Mouse (Mus musculus): ENCODE measurements around the gene Slc22a17. TPM values are rescaled to one million over a fixed set of nuclear protein-coding genes. Genes with fewer than 3 reads are reported as not detected.

Slc22a17 gene
- polyA plus RNA-seq, 2 experiments: 57.9 to 403 TPM

DNA sequence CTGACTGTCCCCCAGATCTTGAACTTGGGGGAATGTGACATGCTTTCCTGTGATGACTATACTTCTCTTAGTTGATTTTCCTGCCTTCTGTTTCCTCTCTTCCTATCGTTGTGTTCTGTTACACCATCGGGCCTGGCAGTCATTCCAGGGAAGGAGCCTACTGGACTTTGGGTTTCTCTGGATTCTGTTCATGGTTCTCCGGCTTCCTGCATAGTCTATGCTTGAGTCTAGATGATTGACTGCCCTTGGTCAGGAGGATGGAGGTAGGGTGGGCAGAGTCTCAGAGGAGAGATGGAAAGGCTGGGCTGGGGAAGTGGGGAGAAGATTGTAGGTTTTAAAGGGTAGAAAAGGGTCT lies 27.2 kb upstream of the Slc22a17 start:
- Histone ChIP-seq H3K27ac (replicated peaks; ENCODE audit: low read depth, low read length) (no peak overlapping the region), H3K4me3 (replicated peaks; ENCODE audit: low read length) (no peak overlapping the region), H3K4me1 (ENCODE audit: control insufficient read depth, insufficient read depth, low read length) (peaks cover 13% of the 10 kb centered on the region), H3K9me3 (ENCODE audit: control insufficient read depth, low read length) (no peaks in the 10 kb centered on the region), H3K9ac (ENCODE audit: low read depth, low read length, severe bottlenecking) (no peak overlapping the region), H3K36me3 (ENCODE audit: control insufficient read depth, insufficient read depth, low read length) (no peaks in the 10 kb centered on the region), H3K27me3 (ENCODE audit: control insufficient read depth, insufficient read depth, low read length) (no peaks in the 10 kb centered on the region), H3K4me2 (replicated peaks; ENCODE audit: low read depth, low read length, severe bottlenecking) (no peak overlapping the region)
- DNase-seq (ENCODE audit: low spot score): no peak
- WGBS: 74% methylated on average over 3 of the region's 3 CpGs
- TF ChIP-seq POLR2A (IDR thresholded peaks at IDR 0.05; ENCODE audit: borderline replicate concordance, extremely low read depth, insufficient read depth, insufficient read length): no peak
- ATAC-seq (ENCODE audit: low FRiP score, low read depth): no peak

DNA sequence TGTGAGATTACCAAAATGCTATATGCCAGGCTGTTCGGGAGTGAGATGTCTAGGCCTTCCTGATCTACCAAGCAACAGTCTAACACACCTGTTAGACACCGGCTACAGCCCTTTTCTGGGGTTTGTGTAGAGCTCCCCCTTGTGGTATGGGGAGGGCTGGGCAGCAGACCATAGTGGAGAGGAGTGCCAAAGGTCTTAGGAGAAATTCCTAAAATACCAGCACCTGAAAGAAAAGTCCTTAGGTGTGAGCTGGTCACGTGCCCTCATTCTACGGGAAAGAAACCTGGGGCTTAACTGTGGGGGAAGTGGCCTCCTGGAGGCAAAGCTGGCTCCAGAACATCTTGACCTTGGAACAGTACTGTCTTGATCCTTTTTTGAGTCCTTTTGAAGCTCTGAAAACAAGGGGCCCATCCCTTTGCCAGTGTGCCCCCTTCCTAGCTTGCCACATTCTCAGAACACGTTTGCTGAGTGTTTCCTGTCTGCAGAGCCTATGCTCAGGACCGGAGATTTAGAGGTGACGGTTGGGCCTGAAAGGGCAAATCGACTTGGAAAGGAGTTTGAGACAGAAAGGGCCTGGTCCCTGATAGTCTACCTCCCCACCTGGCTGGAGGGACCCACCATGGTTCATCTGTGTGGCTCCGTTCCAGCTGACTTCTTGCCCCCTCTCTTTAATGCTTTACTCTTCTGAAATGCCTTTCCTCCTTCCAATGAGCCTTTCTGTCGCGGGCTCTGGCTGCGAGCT lies 26.7 kb upstream of the Slc22a17 start:
- Histone ChIP-seq H3K36me3 (ENCODE audit: control insufficient read depth, insufficient read depth, low read length) (no peaks in the 10 kb centered on the region), H3K4me3 (replicated peaks; ENCODE audit: low read length) (no peak overlapping the region), H3K27ac (replicated peaks; ENCODE audit: low read depth, low read length) (no peak overlapping the region), H3K9me3 (ENCODE audit: control insufficient read depth, low read length) (no peaks in the 10 kb centered on the region), H3K9ac (ENCODE audit: low read depth, low read length, severe bottlenecking) (no peak overlapping the region), H3K4me2 (replicated peaks; ENCODE audit: low read depth, low read length, severe bottlenecking) (no peak overlapping the region), H3K4me1 (ENCODE audit: control insufficient read depth, insufficient read depth, low read length) (peaks cover 13% of the 10 kb centered on the region), H3K27me3 (ENCODE audit: control insufficient read depth, insufficient read depth, low read length) (no peaks in the 10 kb centered on the region)
- DNase-seq (ENCODE audit: low spot score) (peak; percentile 57), ATAC-seq (ENCODE audit: low FRiP score, low read depth) (peak; percentile 62)
- TF ChIP-seq POLR2A (IDR thresholded peaks at IDR 0.05; ENCODE audit: borderline replicate concordance, extremely low read depth, insufficient read depth, insufficient read length): no peak
- 51% methylated on average over 12 of the region's 12 CpGs for WGBS

DNA sequence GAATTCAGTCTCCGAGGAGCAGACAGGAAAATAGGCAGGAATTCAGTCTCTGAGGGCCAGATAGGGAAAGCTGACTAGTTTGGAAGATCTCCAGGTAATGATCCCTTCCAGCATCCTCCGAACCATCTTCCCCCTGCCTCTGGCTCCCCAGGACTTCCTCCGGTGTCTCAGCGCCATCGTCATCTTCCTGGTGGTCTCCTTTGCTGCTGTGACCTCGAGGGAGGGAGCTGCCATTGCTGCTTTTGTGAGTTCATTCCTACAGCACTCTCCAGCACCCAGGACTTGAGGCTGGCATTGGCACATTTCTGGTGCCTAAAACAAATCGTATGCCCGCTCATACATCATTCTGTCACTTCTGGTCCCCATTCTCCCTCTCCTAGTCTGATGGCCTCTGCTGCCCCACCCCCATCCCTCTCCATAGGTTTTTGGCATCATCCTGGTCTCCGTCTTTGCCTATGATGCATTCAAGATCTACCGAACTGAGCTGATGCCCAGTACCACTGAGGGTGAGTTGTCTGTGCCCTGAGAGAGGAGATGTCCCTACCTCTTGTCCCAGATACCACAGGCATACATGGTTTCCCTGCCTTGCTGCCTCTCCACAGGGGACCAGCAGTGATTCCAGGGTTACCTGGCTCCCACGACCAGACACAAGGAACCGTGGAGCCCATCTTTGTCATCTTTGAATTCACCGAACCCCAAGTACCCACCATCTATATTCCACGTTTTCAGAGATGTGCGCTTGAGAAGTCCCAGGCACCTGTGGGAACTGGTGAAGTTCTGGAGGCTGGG lies 25.7 kb upstream of the Slc22a17 start:
- no peak for ATAC-seq (ENCODE audit: low FRiP score, low read depth)
- H3K4me3 ChIP-seq (replicated peaks; ENCODE audit: low read length): no peak overlapping the region
- no peak overlapping the region for H3K9ac ChIP-seq (ENCODE audit: low read depth, low read length, severe bottlenecking)
- H3K4me2 ChIP-seq (replicated peaks; ENCODE audit: low read depth, low read length, severe bottlenecking): no peak overlapping the region
- peaks cover 13% of the 10 kb centered on the region for H3K4me1 ChIP-seq (ENCODE audit: control insufficient read depth, insufficient read depth, low read length)
- H3K36me3 ChIP-seq (ENCODE audit: control insufficient read depth, insufficient read depth, low read length): no peaks in the 10 kb centered on the region
- no peak for DNase-seq (ENCODE audit: low spot score)
- TF ChIP-seq POLR2A (IDR thresholded peaks at IDR 0.05; ENCODE audit: borderline replicate concordance, extremely low read depth, insufficient read depth, insufficient read length): no peak
- 82% methylated on average over 15 of the region's 15 CpGs for WGBS
- no peak overlapping the region for H3K27ac ChIP-seq (replicated peaks; ENCODE audit: low read depth, low read length)
- H3K27me3 ChIP-seq (ENCODE audit: control insufficient read depth, insufficient read depth, low read length): no peaks in the 10 kb centered on the region
- H3K9me3 ChIP-seq (ENCODE audit: control insufficient read depth, low read length): no peaks in the 10 kb centered on the region

DNA sequence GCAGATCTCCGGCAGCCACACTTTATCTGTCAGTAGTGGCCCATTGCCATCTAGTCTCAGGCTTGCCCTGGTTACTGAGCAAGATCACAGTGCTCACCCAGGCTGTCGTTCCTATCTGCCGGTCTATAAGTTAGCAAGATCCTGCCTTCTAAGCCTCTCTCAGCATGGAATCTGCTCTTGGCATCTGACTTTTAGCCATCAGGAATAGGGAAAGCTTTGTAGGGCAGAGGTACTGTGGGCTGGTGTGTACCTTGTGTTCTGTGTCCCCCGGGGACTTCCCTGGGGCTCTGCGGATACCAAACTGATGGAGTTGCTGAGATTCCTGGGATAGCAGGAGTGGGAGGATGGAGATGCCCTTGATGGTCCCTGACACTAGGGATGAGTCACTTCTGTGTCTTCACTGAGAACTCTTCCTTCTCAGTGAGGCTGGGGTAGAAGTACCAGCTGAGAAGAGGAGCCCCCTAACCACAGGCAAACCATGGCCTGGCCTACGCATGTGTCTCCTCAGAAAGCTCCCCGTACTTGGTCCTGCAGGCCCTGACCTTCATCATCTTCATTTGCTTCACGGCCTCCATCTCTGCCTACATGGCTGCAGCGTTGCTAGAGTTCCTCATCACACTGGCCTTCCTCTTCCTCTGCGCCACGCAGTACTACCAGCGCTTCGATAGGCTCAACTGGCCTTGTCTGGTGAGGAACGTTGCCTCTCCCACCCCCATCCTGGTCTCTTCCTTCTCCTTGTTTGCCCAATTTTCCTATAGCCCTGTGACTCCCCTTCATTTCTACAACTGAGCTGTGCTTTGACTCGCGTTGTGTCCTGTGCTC lies 24.6 kb upstream of the Slc22a17 start:
- Histone ChIP-seq H3K9ac (ENCODE audit: low read depth, low read length, severe bottlenecking) (no peak overlapping the region), H3K4me2 (replicated peaks; ENCODE audit: low read depth, low read length, severe bottlenecking) (peak overlapping the region; percentile 22; the same call in 1 of the 2 replicates)

DNA sequence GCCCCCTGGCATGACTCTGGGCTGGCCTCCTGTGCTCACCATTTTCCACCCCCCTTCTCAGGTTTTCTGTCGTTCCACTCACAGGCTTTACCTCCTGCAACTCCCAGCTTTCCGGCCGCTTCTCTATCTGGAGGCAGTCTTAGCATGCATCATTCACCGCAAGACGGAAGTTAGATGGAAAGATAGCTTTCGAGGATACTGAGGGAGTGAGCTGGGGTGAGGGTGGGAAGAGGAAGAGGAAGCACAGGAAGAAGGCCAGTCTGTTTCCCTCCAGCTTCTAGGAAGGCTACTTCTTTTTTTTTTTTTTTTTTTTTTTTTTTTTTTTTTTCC lies 23.9 kb upstream of the Slc22a17 start:
- peak overlapping the region; percentile 10 for H3K4me3 ChIP-seq (replicated peaks; ENCODE audit: low read length)
- 36% methylated on average over 6 of the region's 6 CpGs for WGBS
- no peak for ATAC-seq (ENCODE audit: low FRiP score, low read depth)

More for the DNA sequence above, 24.6 kb upstream of the Slc22a17 start:
- TF ChIP-seq POLR2A (IDR thresholded peaks at IDR 0.05; ENCODE audit: borderline replicate concordance, extremely low read depth, insufficient read depth, insufficient read length): no peak
- Histone ChIP-seq H3K4me3 (replicated peaks; ENCODE audit: low read length) (no peak overlapping the region), H3K36me3 (ENCODE audit: control insufficient read depth, insufficient read depth, low read length) (no peaks in the 10 kb centered on the region), H3K4me1 (ENCODE audit: control insufficient read depth, insufficient read depth, low read length) (peaks cover 20% of the 10 kb centered on the region), H3K27me3 (ENCODE audit: control insufficient read depth, insufficient read depth, low read length) (no peaks in the 10 kb centered on the region), H3K27ac (replicated peaks; ENCODE audit: low read depth, low read length) (no peak overlapping the region), H3K9me3 (ENCODE audit: control insufficient read depth, low read length) (no peaks in the 10 kb centered on the region)
- WGBS: 87% methylated on average over 16 of the region's 16 CpGs
- no peak for DNase-seq (ENCODE audit: low spot score)
- ATAC-seq (ENCODE audit: low FRiP score, low read depth): no peak

More for the DNA sequence above, 23.9 kb upstream of the Slc22a17 start:
- Histone ChIP-seq H3K27ac (replicated peaks; ENCODE audit: low read depth, low read length) (peak overlapping the region; percentile 77), H3K36me3 (ENCODE audit: control insufficient read depth, insufficient read depth, low read length) (no peaks in the 10 kb centered on the region), H3K4me1 (ENCODE audit: control insufficient read depth, insufficient read depth, low read length) (peaks cover 21% of the 10 kb centered on the region), H3K4me2 (replicated peaks; ENCODE audit: low read depth, low read length, severe bottlenecking) (peak overlapping the region; percentile 20), H3K9ac (ENCODE audit: low read depth, low read length, severe bottlenecking) (peak overlapping the region; percentile 43), H3K9me3 (ENCODE audit: control insufficient read depth, low read length) (no peaks in the 10 kb centered on the region), H3K27me3 (ENCODE audit: control insufficient read depth, insufficient read depth, low read length) (no peaks in the 10 kb centered on the region)
- DNase-seq (ENCODE audit: low spot score): no peak
- no peak for TF ChIP-seq POLR2A (IDR thresholded peaks at IDR 0.05; ENCODE audit: borderline replicate concordance, extremely low read depth, insufficient read depth, insufficient read length)

All from limb, embryonic 14.5 days (tissue).